Mouse (Mus musculus) MEL (cell line): Measurements from ENCODE around the gene Fam57a. TPM values are rescaled to one million over a fixed set of nuclear protein-coding genes. Genes with fewer than 3 reads are reported as not detected.

Experiments used
- DNase-seq: peaks from one replicate; pipeline ENCODE4 v3.0.0; 2011; ENCODE audit warnings: low read depth, low spot score
- H3K27ac ChIP-seq: 2 replicates; pipeline ENCODE4 v1.5.1; 2012; ENCODE audit warnings: low read depth, mild to moderate bottlenecking, control low read depth, low read length, moderate library complexity; ENCODE audit not compliant: control insufficient read depth
- H3K27me3 ChIP-seq, 2 experiments: fragments of 150-350 bp in 1 of 2; sonication (generic) in 1 of 2; 2 replicates each; pipeline ENCODE4 v1.6.1; 2012; ENCODE audit warnings: low read length in 2 of 2, mild to moderate bottlenecking in 2 of 2, improper control_type of control experiment in 1 of 2, moderate library complexity in 1 of 2; ENCODE audit not compliant: insufficient read depth in 2 of 2, control insufficient read depth in 1 of 2
- H3K36me3 ChIP-seq, 2 experiments: 2 replicates each; pipeline ENCODE4 v1.6.1; 2012 to 2014; ENCODE audit warnings: low read length in 2 of 2, improper control_type of control experiment in 1 of 2, inconsistent platforms in 1 of 2, mild to moderate bottlenecking in 1 of 2; ENCODE audit not compliant: insufficient read depth in 2 of 2, control insufficient read depth in 1 of 2
- H3K4me1 ChIP-seq, 2 experiments: fragments of 150-350 bp in 1 of 2; sonication (generic) in 1 of 2; 2 replicates each; pipeline ENCODE4 v1.6.1; 2012; ENCODE audit warnings: low read length in 2 of 2, improper control_type of control experiment in 1 of 2, mild to moderate bottlenecking in 1 of 2; ENCODE audit not compliant: insufficient read depth in 2 of 2, control insufficient read depth in 1 of 2
- H3K4me3 ChIP-seq, 2 experiments: fragments of 150-350 bp in 1 of 2; sonication (generic) in 1 of 2; 2 replicates each; pipeline ENCODE4 v1.5.1; 2012; ENCODE audit warnings: low read depth in 2 of 2, low read length in 2 of 2, mild to moderate bottlenecking in 2 of 2, moderate library complexity in 2 of 2, control low read depth in 1 of 2, improper control_type of control experiment in 1 of 2; ENCODE audit not compliant: control insufficient read depth in 1 of 2, insufficient read depth in 1 of 2
- H3K79me2 ChIP-seq: 2 replicates; pipeline ENCODE4 v1.6.1; 2012; ENCODE audit warnings: mild to moderate bottlenecking, low read length, moderate library complexity; ENCODE audit not compliant: control insufficient read depth, poor library complexity, insufficient read depth
- H3K9ac ChIP-seq: 2 replicates; pipeline ENCODE4 v1.6.1; 2012; ENCODE audit warnings: low read depth, mild to moderate bottlenecking, control low read depth, low read length, moderate library complexity; ENCODE audit not compliant: control insufficient read depth, poor library complexity, severe bottlenecking
- H3K9me3 ChIP-seq: fragments of 150-350 bp; sonication (generic); replicated peaks from 2 replicates; pipeline ENCODE4 v1.6.1; 2012; ENCODE audit warnings: mild to moderate bottlenecking, low read length, improper control_type of control experiment, moderate library complexity; ENCODE audit not compliant: insufficient read depth
- BHLHE40 ChIP-seq: IDR thresholded peaks from 2 replicates; pipeline ENCODE4 v1.6.1; 2012; ENCODE audit warnings: low read depth, mild to moderate bottlenecking, inconsistent platforms, low read length, improper control_type of control experiment, borderline replicate concordance
- CHD1 ChIP-seq: IDR thresholded peaks from 2 replicates; pipeline ENCODE4 v1.6.1; 2012; ENCODE audit warnings: low read depth, mild to moderate bottlenecking, inconsistent platforms, low read length, improper control_type of control experiment
- CHD2 ChIP-seq: IDR thresholded peaks from 2 replicates; pipeline ENCODE4 v1.6.1; 2011; ENCODE audit warnings: low read length, improper control_type of control experiment
- EP300 ChIP-seq, 2 experiments: IDR thresholded peaks; 2 replicates each; pipeline ENCODE4 v1.6.1; 2011; ENCODE audit warnings: improper control_type of control experiment in 2 of 2, low read length in 2 of 2, low read depth in 1 of 2, mild to moderate bottlenecking in 1 of 2
- ETS1 ChIP-seq: IDR thresholded peaks from 2 replicates; pipeline ENCODE4 v1.6.1; 2012; ENCODE audit warnings: low read depth, mild to moderate bottlenecking, inconsistent platforms, low read length, improper control_type of control experiment, moderate library complexity
- GATA1 ChIP-seq: IDR thresholded peaks from 2 replicates; pipeline ENCODE4 v1.6.1; 2011; ENCODE audit warnings: low read depth, low read length, improper control_type of control experiment
- HCFC1 ChIP-seq: IDR thresholded peaks from 2 replicates; pipeline ENCODE4 v1.6.1; 2012; ENCODE audit warnings: low read depth, mild to moderate bottlenecking, inconsistent platforms, low read length, improper control_type of control experiment, moderate library complexity
- JUND ChIP-seq: IDR thresholded peaks from 2 replicates; pipeline ENCODE4 v1.6.1; 2011; ENCODE audit warnings: low read depth, mild to moderate bottlenecking, improper control_type of control experiment, low read length
- MAZ ChIP-seq: IDR thresholded peaks from 2 replicates; pipeline ENCODE4 v1.6.1; 2012; ENCODE audit warnings: low read depth, mild to moderate bottlenecking, inconsistent platforms, low read length, improper control_type of control experiment
- POLR2A ChIP-seq, 2 experiments: IDR thresholded peaks; 2 replicates each; pipeline ENCODE4 v1.6.1; 2011 to 2012; ENCODE audit warnings: low read length in 2 of 2, mild to moderate bottlenecking in 2 of 2, control low read depth in 1 of 2, improper control_type of control experiment in 1 of 2, low read depth in 1 of 2, moderate library complexity in 1 of 2; ENCODE audit not compliant: control insufficient read depth in 1 of 2, insufficient read depth in 1 of 2, poor library complexity in 1 of 2
- POLR2AphosphoS5 ChIP-seq: IDR thresholded peaks from 2 replicates; pipeline ENCODE4 v1.6.1; 2012; ENCODE audit warnings: low read depth, borderline replicate concordance, mild to moderate bottlenecking, inconsistent platforms, low read length, moderate library complexity, mixed read lengths
- RAD21 ChIP-seq: IDR thresholded peaks from 2 replicates; pipeline ENCODE4 v1.6.1; 2011; ENCODE audit warnings: mild to moderate bottlenecking, low read depth, low read length, improper control_type of control experiment
- SIN3A ChIP-seq: IDR thresholded peaks from 2 replicates; pipeline ENCODE4 v1.6.1; 2012; ENCODE audit warnings: low read length, improper control_type of control experiment, inconsistent platforms
- TCF12 ChIP-seq: IDR thresholded peaks from 2 replicates; pipeline ENCODE4 v1.6.1; 2014; ENCODE audit warnings: low read depth, mild to moderate bottlenecking, inconsistent platforms, low read length, improper control_type of control experiment, moderate library complexity
- USF1 ChIP-seq: IDR thresholded peaks from 2 replicates; pipeline ENCODE4 v1.6.1; 2014; ENCODE audit warnings: low read depth, mild to moderate bottlenecking, inconsistent platforms, low read length, improper control_type of control experiment, moderate library complexity
- USF2 ChIP-seq, 2 experiments: IDR thresholded peaks; 2 replicates each; pipeline ENCODE4 v1.6.1; 2011 to 2012; ENCODE audit warnings: improper control_type of control experiment in 2 of 2, low read length in 2 of 2, borderline replicate concordance in 1 of 2, inconsistent platforms in 1 of 2, low read depth in 1 of 2, mild to moderate bottlenecking in 1 of 2; ENCODE audit not compliant: insufficient read depth in 1 of 2
- ZC3H11A ChIP-seq: IDR thresholded peaks from 2 replicates; pipeline ENCODE4 v1.6.1; 2012; ENCODE audit warnings: low read depth, mild to moderate bottlenecking, inconsistent platforms, low read length, improper control_type of control experiment
- ZKSCAN1 ChIP-seq: IDR thresholded peaks from 2 replicates; pipeline ENCODE4 v1.6.1; 2012; ENCODE audit warnings: low read depth, mild to moderate bottlenecking, inconsistent platforms, low read length, improper control_type of control experiment, moderate library complexity
- ZNF384 ChIP-seq: IDR thresholded peaks from 2 replicates; pipeline ENCODE4 v1.6.1; 2012; ENCODE audit warnings: low read depth, mild to moderate bottlenecking, inconsistent platforms, low read length, improper control_type of control experiment
- polyA plus RNA-seq, 2 experiments: library from polyadenylated mRNA; stranded (reverse) in 1 of 2; unstranded in 1 of 2; fragments of >175 nt in 1 of 2; fragments of >200 nt in 1 of 2; gene quantifications; 2 replicates each; pipeline versions ENCODE4 v1.2.1 to v1.2.4; 2012; ENCODE audit warnings: low replicate concordance in 2 of 2, low read depth in 1 of 2; ENCODE audit not compliant: insufficient read length in 2 of 2, insufficient read depth in 1 of 2, missing spikeins in 1 of 2
- total RNA-seq: library from RNA; depleted of rRNA; stranded (reverse); fragments of 300-350 nt; gene quantifications from 2 replicates; pipeline ENCODE4 v1.2.3, GENCODE M21; 2012

The Fam57a gene
- total and polyA plus RNA-seq, 3 experiments, result 8.5 to 8.8 TPM; not detected in 1

DNA sequence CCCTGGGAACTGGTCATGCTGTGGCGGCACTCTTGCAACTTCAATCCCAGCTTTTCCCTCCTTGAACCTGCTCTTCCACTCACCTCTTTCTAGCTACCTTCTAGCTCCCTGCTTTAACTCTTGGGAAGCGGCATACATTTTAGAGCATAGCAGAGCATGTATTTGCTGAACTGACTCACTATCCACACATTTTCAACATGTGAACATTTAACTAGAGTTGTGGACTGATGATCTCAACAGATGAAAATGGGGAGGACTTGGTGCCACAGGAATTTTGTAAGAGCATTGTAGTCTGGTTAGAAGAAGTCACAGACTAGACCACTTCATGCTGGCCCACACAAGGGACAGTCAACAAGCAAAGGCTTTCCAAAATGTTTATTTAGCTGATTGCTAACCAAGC, 21.1 kb upstream of the Fam57a start:
- no peak overlapping the region for H3K27ac ChIP-seq
- no peak overlapping the region for H3K4me3 ChIP-seq
- no peak overlapping the region for H3K9ac ChIP-seq
- no peaks in the 10 kb centered on the region for H3K79me2 ChIP-seq
- no peaks in the 10 kb centered on the region for H3K9me3 ChIP-seq
- no peak for TF ChIP-seq JUND
- no peak for TF ChIP-seq ETS1
- TF ChIP-seq GATA1, result no peak
- peaks cover 3 to 11% of the 10 kb centered on the region in 2 experiments; a peak in 3 of 4 replicates for H3K36me3 ChIP-seq
- peaks cover 6 to 8% of the 10 kb centered on the region in 2 experiments for H3K4me1 ChIP-seq
- DNase-seq, result no peak
- H3K27me3 ChIP-seq, result no peaks in the 10 kb centered on the region

DNA sequence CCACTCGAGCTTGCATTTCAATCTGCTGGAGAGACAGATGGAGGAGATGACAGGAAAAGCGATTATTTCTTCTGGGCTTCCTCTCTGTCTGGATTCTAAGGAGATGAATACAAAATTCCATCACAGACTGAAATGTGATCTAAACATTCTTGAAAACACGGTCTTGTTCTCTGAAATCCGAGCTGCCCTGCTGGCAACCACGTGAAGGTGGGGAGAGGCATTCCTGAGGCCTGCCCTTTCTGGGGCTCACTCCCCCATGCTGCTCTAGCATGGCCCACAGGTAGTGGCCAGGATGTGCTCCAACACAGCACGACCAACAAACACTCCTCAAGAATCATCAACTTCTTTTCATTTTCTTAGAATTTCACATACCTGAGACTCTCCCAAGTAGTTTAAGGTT, 19.2 kb upstream of the Fam57a start:
- no peaks in the 10 kb centered on the region for H3K9me3 ChIP-seq
- TF ChIP-seq GATA1 (no peak), SIN3A (no peak), ZKSCAN1 (no peak), CHD1 (no peak), USF2 (IDR thresholded peaks at IDR 0.05; ENCODE audit: borderline replicate concordance in 1 of 2, insufficient read depth in 1 of 2, low read depth in 1 of 2, low read length in 2 of 2) (no peak), TCF12 (no peak), HCFC1 (no peak), ZNF384 (no peak), POLR2A (IDR thresholded peaks at IDR 0.05; ENCODE audit: control insufficient read depth in 1 of 2, insufficient read depth in 1 of 2, low read depth in 1 of 2, low read length in 2 of 2, poor library complexity in 1 of 2) (no peak), MAZ (no peak), BHLHE40 (no peak), ZC3H11A (no peak), USF1 (no peak), ETS1 (no peak), EP300 (IDR thresholded peaks at IDR 0.05; ENCODE audit: low read depth in 1 of 2, low read length in 2 of 2) (no peak), POLR2AphosphoS5 (no peak), RAD21 (no peak), CHD2 (no peak)
- H3K4me3 ChIP-seq, result no peak overlapping the region
- H3K36me3 ChIP-seq, result peaks cover 0 to 3% of the 10 kb centered on the region in 2 experiments; a peak in 1 of 4 replicates
- H3K4me1 ChIP-seq, result no peaks in the 10 kb centered on the region
- DNase-seq, result no peak
- no peaks in the 10 kb centered on the region for H3K27me3 ChIP-seq
- no peaks in the 10 kb centered on the region for H3K79me2 ChIP-seq
- no peak overlapping the region for H3K9ac ChIP-seq
- no peak overlapping the region for H3K27ac ChIP-seq
